Mouse (Mus musculus) testis, adult 2 months (tissue): ENCODE data around the gene Hic2.

Experiments used
- CTCF ChIP-seq: fragments of 200-500 bp; IDR thresholded peaks from 2 replicates; pipeline ENCODE4 v1.5.1; 2012; ENCODE audit warnings: low read depth, mild to moderate bottlenecking, inconsistent platforms, low read length, moderate library complexity; ENCODE audit not compliant: control insufficient read depth, insufficient read depth, insufficient replicate concordance
- POLR2A ChIP-seq: fragments of 200-500 bp; IDR thresholded peaks from 2 replicates; pipeline ENCODE4 v1.6.1; 2012; ENCODE audit warnings: low read depth, mild to moderate bottlenecking, inconsistent platforms, low read length, moderate library complexity; ENCODE audit not compliant: control insufficient read depth

GRCm38 (mm10) chr16:17257359-17257821, 24.0 kb downstream of the Hic2 start:
- TF ChIP-seq POLR2A (no peak), CTCF (no peak)
